Mouse (Mus musculus): ENCODE data around the gene Cd244a. TPM values are rescaled to one million over a fixed set of nuclear protein-coding genes. Genes with fewer than 3 reads are reported as not detected.

Cd244a gene
- total RNA-seq, 2 experiments from 2014 or later: 12.3 to 16.3 TPM

- peak; percentile 72 for ATAC-seq (ENCODE audit: poor library complexity, severe bottlenecking)
Measured at GRCm38 (mm10) chr1:171646429-171646940, 87.5 kb downstream of the Cd244a start.

- ATAC-seq (ENCODE audit: poor library complexity, severe bottlenecking): no peak
Measured at GRCm38 (mm10) chr1:171647716-171648115, 88.7 kb downstream of the Cd244a start.

DNA sequence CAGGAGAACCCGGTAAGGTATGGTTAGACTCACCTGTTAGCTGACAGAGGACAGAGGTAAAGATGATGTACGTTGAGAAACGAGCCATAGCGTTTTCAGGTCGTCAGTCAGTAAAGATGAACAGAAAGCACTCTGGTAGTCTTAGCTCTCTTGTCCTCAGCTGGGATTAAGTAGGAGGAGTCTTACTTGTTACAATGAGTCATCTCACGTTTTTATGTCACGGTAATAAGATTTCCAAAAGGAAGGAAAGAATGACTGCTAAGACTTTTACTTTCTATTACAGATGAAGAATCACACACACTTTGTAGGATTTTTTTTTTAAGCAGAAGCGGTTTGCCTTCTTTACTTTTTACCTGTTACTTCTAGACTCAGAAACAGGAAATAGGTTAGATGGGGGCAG, 89.8 kb downstream of the Cd244a start:
- no peak for ATAC-seq (ENCODE audit: poor library complexity, severe bottlenecking)

GRCm38 (mm10) chr1:171652734-171653133, 93.7 kb downstream of the Cd244a start, which contains the start of gene Slamf7:
Gene Slamf7 (minus strand): TSS chr1:171653035.
- no peak for ATAC-seq (ENCODE audit: poor library complexity, severe bottlenecking)

- peak; percentile 35 for ATAC-seq (ENCODE audit: poor library complexity, severe bottlenecking)
Measured at GRCm38 (mm10) chr1:171658561-171658991, 99.6 kb downstream of the Cd244a start.

Other genes starting within 250 kb of the Cd244a start
- 22.4 and 23.6 TPM in 2 replicates for gene Dedd, start 230.0 kb upstream of the Cd244a start, total RNA-seq (2015)
- 12.1 and 13.1 TPM in 2 replicates for gene Dedd, start 230.0 kb upstream of the Cd244a start, total RNA-seq (2017)
- gene Nit1, start 213.5 kb upstream of the Cd244a start, total RNA-seq (2015): 6.5 and 9.7 TPM in 2 replicates
- 37.1 and 39.2 TPM in 2 replicates for gene Nit1, start 213.5 kb upstream of the Cd244a start, total RNA-seq (2017)
- gene Pfdn2, start 213.5 kb upstream of the Cd244a start, total RNA-seq (2015): 26.1 and 38.4 TPM in 2 replicates
- gene Pfdn2, start 213.5 kb upstream of the Cd244a start, total RNA-seq (2017): 16.0 and 27.3 TPM in 2 replicates
- gene Klhdc9, start 198.4 kb upstream of the Cd244a start, total RNA-seq (2015): 0.09 TPM in 1 of 2 replicates, not detected in the other
- gene Klhdc9, start 198.4 kb upstream of the Cd244a start, total RNA-seq (2017): 0.16 and 0.59 TPM in 2 replicates
- 0.66 and 1.2 TPM in 2 replicates for gene Nectin4, start 189.1 kb upstream of the Cd244a start, total RNA-seq (2015)
- gene Nectin4, start 189.1 kb upstream of the Cd244a start, total RNA-seq (2017): 1.3 and 2.1 TPM in 2 replicates
- 95.6 and 105 TPM in 2 replicates for gene Arhgap30, start 170.2 kb upstream of the Cd244a start, total RNA-seq (2015)
- 231 and 235 TPM in 2 replicates for gene Arhgap30, start 170.2 kb upstream of the Cd244a start, total RNA-seq (2017)
- gene Usf1, start 147.9 kb upstream of the Cd244a start, total RNA-seq (2015): 23.0 and 27.0 TPM in 2 replicates
- gene Usf1, start 147.9 kb upstream of the Cd244a start, total RNA-seq (2017): 76.7 and 80.1 TPM in 2 replicates
- gene Tstd1, start 140.3 kb upstream of the Cd244a start, total RNA-seq (2015): 3.8 and 4.1 TPM in 2 replicates
- gene Tstd1, start 140.3 kb upstream of the Cd244a start, total RNA-seq (2017): 0.61 and 5.1 TPM in 2 replicates
- 0.33 and 0.59 TPM in 2 replicates for gene F11r, start 121.7 kb upstream of the Cd244a start, total RNA-seq (2015)
- gene F11r, start 121.7 kb upstream of the Cd244a start, total RNA-seq (2017): not detected in 2 replicates
- 8.7 and 11.4 TPM in 2 replicates for gene Alyref2, start 55.7 kb upstream of the Cd244a start, total RNA-seq (2015)
- 12.7 and 13.2 TPM in 2 replicates for gene Alyref2, start 55.7 kb upstream of the Cd244a start, total RNA-seq (2017)
- not detected in 2 replicates for gene Itln1, start 23.9 kb upstream of the Cd244a start, total RNA-seq (2015)
- not detected in 2 replicates for gene Itln1, start 23.9 kb upstream of the Cd244a start, total RNA-seq (2017)
- gene Ly9, start 48.2 kb downstream of the Cd244a start, total RNA-seq (2015): 41.3 and 43.2 TPM in 2 replicates
- 72.9 and 75.3 TPM in 2 replicates for gene Ly9, start 48.2 kb downstream of the Cd244a start, total RNA-seq (2017)
- gene Slamf7, start 93.8 kb downstream of the Cd244a start, total RNA-seq (2015): 13.4 and 16.1 TPM in 2 replicates
- gene Slamf7, start 93.8 kb downstream of the Cd244a start, total RNA-seq (2017): 9.3 and 17.3 TPM in 2 replicates
- gene Cd48, start 122.8 kb downstream of the Cd244a start, total RNA-seq (2015): 528 and 600 TPM in 2 replicates
- gene Cd48, start 122.8 kb downstream of the Cd244a start, total RNA-seq (2017): 243 and 278 TPM in 2 replicates
- gene Slamf1, start 207.9 kb downstream of the Cd244a start, total RNA-seq (2015): not detected in 2 replicates
- gene Slamf1, start 207.9 kb downstream of the Cd244a start, total RNA-seq (2017): not detected in 2 replicates